Mouse (Mus musculus): ENCODE results near the gene Pafah1b3. TPM values are rescaled to one million over a fixed set of nuclear protein-coding genes. Genes with fewer than 3 reads are reported as not detected.

Pafah1b3 gene
- total RNA-seq, 2 experiments from 2014 or later, result 24.0 to 25.5 TPM

DNA sequence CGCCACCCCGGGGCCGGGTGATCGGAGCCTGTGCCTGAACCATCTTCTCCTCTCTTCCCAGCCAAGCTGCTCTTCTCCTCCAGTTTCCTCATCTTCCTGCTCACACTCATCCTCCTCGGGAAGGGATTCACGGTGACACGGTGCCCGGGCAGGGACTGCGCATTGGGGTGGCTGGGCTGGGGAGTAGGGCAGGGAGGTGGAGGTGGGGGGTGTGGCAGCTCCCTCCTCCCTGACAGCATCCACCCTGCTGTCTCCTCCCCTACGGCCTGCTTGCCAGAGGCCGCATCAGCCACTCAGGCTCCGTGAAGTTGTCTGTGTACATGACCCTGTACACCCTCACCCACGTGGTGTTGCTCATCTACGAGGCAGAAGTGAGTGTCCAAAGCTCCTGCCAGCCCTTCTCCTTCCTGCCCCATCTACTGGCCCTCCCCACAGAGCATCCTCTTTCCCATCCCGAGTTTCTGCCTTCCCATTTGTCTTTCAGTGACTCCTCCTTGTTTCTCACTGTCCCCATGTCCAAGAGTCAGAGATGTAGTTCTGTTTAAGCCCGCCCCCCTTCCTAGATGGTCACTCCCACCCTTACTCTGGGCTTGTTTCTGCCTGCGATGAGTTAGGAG lies 11.0 kb upstream of the Pafah1b3 start:
- DNase-seq (ENCODE audit: low spot score in 2 of 2), result no peak
- intact Hi-C loops (cut with DNase I), result no loop called here

GRCm38 (mm10) chr7:25306614-25306996 lies 8.8 kb upstream of the Pafah1b3 start:
- DNase-seq (ENCODE audit: low spot score in 2 of 2), result no peak
- intact Hi-C loops (cut with DNase I), result no loop called here

DNA sequence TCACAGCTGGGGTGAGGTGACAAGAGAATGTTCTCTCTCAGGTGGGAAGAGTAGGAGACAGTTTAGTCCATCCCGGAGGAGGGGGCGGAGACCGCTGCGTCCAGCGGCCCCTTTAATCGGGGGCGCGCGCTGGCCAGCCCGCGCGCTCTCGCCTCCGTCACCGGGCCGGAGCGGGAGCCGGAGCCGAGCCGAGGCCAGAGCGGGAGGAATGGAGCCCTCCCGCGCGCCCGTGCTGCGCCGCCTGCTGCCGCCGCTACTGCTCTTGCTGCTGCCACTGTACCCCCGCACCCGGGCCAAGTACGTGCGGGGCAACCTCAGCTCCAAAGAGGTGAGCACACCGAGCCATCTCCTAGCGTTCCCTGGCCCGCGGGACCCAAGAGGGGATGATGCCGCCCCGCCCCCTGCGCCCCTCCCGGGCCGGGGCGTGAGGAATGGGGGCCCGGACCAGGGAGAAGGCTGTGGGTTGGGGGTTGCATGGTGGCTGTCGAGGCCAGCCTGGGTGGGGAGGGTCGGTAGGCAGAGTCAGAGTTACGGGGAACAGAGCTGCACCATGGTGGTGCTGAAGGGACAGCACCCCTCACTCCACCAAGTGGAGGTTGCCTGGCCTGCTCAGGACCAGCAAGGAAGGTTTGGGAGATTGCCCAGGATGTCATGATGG lies 8.3 kb upstream of the Pafah1b3 start, which contains the start of gene Tmem145:
Gene Tmem145 (plus strand): TSS at position 151 of the 658 bp plus-strand sequence.
- intact Hi-C loops (cut with DNase I), result no loop called here
- DNase-seq (ENCODE audit: low spot score in 2 of 2), result peak; percentile 43 to 65

DNA sequence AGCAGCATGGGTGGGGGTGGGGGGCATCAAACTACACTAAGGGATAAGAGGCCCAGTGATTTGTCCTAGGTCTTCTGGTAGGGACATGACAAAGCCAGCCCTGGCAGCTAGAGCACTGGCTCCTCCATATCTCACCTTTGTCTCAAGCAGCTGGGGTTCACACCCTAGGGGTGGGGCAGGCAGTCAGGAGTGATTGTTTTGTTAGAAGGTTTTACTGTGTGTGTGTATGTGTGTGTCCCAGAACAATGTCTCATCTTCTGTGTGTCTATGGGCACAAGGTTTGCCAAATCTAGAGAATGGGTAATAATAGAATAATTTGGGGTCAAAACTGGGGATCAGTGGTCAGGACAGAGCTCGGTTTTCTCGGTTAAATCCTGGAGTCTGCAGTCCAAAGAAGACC lies 7.7 kb upstream of the Pafah1b3 start:
- intact Hi-C loops (cut with DNase I), result no loop called here

DNA sequence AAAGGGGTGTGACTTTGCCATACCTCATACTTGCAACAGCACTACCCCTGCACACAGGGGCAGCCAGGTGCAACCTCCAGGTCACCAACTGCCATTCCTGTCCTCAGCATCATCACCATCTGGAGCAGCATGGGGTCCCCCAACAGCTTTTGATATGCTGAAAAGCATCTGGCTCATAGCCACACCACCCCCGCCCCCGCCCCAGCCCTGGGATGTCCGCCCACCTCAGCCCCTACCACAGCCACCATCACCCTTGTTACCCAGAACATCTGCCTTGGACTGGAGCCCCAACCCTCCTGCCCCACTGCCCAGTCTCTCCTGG lies 5.9 kb upstream of the Pafah1b3 start:
- DNase-seq (ENCODE audit: low spot score in 2 of 2), result no peak
- intact Hi-C loops (cut with DNase I), result no loop called here

More for the DNA sequence above, 7.7 kb upstream of the Pafah1b3 start:
- no peak for DNase-seq (ENCODE audit: low spot score in 2 of 2)

- DNase-seq (ENCODE audit: low spot score in 2 of 2), result no peak
- intact Hi-C loops (cut with DNase I), result no loop called here
Observed at GRCm38 (mm10) chr7:25303003-25303684, 5.4 kb upstream of the Pafah1b3 start.

- no peak for DNase-seq (ENCODE audit: low spot score in 2 of 2)
- intact Hi-C loops (cut with DNase I), result no loop called here
Observed at GRCm38 (mm10) chr7:25301063-25301462, 3.3 kb upstream of the Pafah1b3 start, which contains the start of gene Prr19. Prr19 (plus strand) TSS chr7:25301411.

DNA sequence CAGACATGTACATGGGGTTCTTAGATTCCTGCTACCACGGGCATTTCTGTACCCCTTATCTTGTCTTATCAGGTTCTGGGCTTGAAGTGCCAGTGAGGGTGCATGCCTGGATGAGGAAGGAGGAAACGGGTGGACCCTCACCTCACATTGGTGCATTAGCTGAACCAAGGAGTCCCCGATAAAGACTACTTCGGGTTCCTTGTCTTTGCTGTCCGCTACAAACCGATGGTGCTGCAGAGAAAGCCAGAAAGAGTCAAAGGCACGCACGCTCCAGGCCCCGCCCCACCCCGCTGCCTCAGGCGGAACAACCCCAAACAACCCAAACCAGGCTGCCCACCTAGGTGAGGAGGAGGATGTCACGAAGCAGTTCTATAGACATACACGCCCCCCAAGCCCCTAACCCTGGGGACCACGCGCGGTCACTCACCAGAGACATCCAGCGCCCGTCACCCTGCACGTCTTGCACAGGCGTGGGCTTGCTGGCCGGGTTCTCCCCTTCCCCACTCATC lies 787 bp downstream of the Pafah1b3 start:
- no peak for DNase-seq (ENCODE audit: low spot score in 2 of 2)
- intact Hi-C loops (cut with DNase I), result loop anchor here (2.0 kb wide), 1 partner anchor 14 kb away; no protein-coding TSS in a partner anchor

DNA sequence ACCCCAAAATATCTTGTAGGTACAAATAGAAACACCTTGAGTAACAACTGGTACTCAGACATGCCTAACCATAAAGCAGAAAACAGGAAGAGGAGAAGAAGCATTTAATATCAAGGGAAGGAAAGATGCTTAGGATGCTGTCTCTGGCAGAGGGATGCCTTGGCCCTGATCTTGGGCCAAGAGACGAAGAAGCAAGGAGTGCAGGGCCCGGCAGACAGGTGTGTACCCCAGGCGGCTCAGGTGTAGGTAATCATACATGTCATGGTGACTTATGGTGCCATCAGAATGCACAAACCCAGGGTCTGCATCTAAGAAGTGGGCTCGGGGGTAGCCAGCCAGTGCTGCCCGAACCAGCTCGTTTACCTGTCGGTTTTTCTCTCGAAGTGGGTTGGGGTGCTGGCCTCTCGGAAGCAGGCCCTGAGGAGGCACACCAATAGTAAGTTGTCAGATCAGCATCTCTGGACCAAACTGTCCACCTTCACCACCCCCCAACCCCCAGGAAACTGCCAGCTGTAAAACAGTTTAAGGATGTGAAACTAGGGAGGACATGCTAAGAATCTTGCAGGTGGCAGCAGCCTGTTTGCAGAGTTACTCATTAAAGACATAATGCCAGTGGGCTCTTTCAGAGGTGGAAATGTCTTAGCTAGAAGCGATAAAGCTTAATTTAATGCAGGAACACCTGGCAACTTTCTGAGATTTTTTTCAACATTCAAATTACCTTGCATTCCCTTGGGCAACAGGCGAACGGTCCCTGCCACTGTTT lies 2.6 kb downstream of the Pafah1b3 start:
- DNase-seq (ENCODE audit: low spot score in 2 of 2), result no peak
- intact Hi-C loops (cut with DNase I), result no loop called here

DNA sequence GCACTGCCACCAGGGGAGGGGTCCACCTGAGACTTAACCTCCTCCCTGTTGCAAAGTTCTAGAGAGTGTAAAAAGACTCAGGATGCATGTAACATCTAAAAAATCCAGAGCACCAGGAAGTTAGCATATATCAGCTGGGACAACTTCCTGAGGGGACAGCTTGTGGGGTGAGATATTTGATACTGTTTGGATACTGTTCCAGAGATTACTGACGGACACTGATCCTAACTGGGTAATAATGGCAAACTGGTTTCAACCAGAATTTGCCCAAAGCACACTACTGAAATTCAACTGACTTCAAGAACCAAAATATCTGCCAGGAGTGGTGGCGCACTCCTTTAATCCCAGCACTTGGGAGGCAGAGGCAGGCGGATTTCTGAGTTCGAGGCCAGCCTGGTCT lies 3.3 kb downstream of the Pafah1b3 start:
- intact Hi-C loops (cut with DNase I), result no loop called here
- DNase-seq (ENCODE audit: low spot score in 2 of 2), result no peak

GRCm38 (mm10) chr7:25293191-25293739 lies 4.5 kb downstream of the Pafah1b3 start:
- DNase-seq (ENCODE audit: low spot score in 2 of 2), result no peak
- intact Hi-C loops (cut with DNase I), result no loop called here

- DNase-seq (ENCODE audit: low spot score in 2 of 2), result no peak
- intact Hi-C loops (cut with DNase I), result no loop called here
Observed at GRCm38 (mm10) chr7:25292107-25292506, 5.7 kb downstream of the Pafah1b3 start.

DNA sequence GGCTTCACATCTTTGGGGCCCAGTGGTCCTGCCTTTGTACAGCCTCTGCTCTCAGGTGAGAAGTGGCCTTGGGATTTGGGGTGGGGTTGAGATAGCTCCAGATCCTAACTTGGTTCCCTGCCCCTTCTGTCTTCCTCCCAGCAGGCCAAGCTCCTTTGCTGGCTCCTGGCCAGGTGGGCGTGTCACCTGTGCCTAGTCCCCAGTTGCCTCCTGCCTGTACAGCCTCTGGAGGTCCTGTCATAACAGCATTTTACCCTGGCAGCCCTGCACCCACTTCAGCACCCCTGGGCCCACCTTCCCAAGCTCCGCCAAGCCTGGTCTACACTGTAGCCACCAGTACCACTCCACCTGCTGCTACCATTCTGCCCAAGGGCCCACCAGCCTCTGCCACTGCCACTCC lies 6.9 kb downstream of the Pafah1b3 start:
- DNase-seq (ENCODE audit: low spot score in 2 of 2), result no peak
- intact Hi-C loops (cut with DNase I), result no loop called here

DNA sequence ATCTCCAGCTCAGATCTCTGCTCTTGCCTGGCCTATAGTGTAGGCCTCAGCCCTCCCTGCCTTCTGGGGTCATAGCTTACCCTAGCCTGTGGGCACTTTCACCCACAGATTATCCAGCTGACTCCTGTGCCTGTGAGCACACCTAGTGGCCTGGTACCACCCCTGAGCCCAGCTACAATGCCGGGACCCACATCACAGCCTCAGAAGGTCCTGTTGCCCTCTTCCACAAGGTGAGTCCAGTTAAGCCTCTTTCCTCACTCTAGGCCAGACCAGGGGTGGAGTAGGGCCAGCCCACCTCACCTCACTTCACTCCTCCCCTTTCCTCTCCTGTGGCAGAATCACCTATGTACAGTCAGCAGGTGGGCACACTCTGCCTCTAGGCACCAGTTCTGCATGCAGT lies 7.3 kb downstream of the Pafah1b3 start:
- intact Hi-C loops (cut with DNase I), result no loop called here

DNA sequence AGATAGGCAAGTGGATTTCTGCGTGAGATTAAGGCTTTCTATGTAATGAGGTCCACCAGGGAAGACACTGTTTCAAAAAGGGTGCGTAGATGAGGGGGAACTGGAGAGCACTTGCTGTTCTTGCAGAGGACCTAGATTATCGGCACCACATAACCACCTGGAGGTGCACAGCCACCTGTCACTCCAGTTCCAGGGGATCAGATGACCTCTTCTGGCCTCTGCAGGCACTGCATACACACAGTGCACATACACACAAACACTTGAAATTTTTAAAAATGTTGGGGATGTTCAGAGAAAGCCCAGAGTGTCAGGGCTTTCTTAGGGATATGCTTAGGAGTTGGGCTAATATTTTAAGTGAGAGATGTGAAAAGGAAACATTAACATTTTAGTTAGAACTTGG lies 7.9 kb downstream of the Pafah1b3 start:
- intact Hi-C loops (cut with DNase I), result no loop called here
- no peak for DNase-seq (ENCODE audit: low spot score in 2 of 2)

More for the DNA sequence above, 7.3 kb downstream of the Pafah1b3 start:
- no peak for DNase-seq (ENCODE audit: low spot score in 2 of 2)

GRCm38 (mm10) chr7:25288721-25289120 lies 9.1 kb downstream of the Pafah1b3 start:
- intact Hi-C loops (cut with DNase I), result no loop called here
- DNase-seq (ENCODE audit: low spot score in 2 of 2), result no peak

DNA sequence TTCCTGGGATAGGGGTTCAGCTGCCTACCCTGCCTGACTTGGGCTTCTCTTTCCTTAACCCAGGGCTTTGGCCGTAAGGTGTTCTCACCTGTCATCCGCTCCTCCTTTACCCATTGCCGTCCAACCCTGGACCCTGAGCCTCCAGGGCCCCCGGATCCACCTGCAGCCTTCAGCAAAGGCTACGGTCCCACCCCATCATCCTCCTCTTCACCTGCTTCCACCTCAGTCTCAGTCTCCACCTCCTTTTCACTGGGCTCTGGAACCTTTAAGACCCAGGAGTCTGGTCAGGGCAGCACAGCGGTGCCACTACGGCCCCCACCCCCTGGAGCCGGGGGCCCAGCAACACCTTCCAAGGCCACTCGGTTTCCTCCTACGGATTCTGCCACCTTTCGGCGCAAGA lies 9.8 kb downstream of the Pafah1b3 start:
- intact Hi-C loops (cut with DNase I), result no loop called here
- no peak for DNase-seq (ENCODE audit: low spot score in 2 of 2)

DNA sequence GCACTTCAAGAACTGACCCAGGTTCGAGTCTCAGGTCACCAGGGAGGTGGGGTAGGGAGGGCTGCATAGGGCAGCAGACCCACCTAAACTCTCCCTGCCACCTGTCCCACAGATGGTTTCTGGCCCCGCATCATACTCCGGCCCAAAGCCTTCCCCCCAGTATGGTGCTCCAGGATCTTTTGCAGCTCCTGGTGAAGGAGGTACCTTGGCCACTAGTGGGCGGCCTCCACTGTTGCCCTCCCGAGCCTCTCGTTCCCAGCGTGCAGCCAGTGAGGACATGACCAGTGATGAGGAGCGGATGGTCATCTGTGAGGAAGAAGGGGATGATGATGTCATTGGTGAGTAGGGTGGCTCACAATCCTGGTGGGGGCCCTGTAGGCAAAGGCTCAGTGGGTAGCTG lies 10.8 kb downstream of the Pafah1b3 start:
- intact Hi-C loops (cut with DNase I), result no loop called here
- no peak for DNase-seq (ENCODE audit: low spot score in 2 of 2)

GRCm38 (mm10) chr7:25285511-25286238 lies 12.1 kb downstream of the Pafah1b3 start:
- no peak for DNase-seq (ENCODE audit: low spot score in 2 of 2)
- intact Hi-C loops (cut with DNase I), result no loop called here

All from left cerebral cortex, postnatal 36 days (tissue).